8 mouse cellular contexts compared by ENCODE assay signal in genomic region chr17:32924658-32925312, GRCm38 (mm10). TPM values are rescaled to one million over a fixed set of nuclear protein-coding genes. Genes with fewer than 3 reads are reported as not detected.
DNase-seq lines count a peak whose midpoint lies in the region; ATAC-seq and TF ChIP-seq lines count a peak whose summit lies in the region.

No protein-coding gene starts in this region.

- TF ChIP-seq EP300 in ES-Bruce4 (IDR thresholded peaks at IDR 0.05; ENCODE audit: insufficient read depth, low read depth, low read length), result no peak
- TF ChIP-seq EP300 in liver, postnatal 0 days (IDR thresholded peaks at IDR 0.05; ENCODE audit: low read depth), result peak; percentile 21; the same call in 1 of the 2 replicates

- H3K9me3 ChIP-seq in ES-Bruce4 (replicated peaks; ENCODE audit: control insufficient read depth, insufficient read depth, low read length, poor library complexity, severe bottlenecking), result no peaks in the 10 kb centered on the region
- no peaks in the 10 kb centered on the region for H3K9me3 ChIP-seq in forebrain, embryonic 16.5 days (ENCODE audit: control insufficient read depth, low read length)
- H3K9me3 ChIP-seq in liver, postnatal 0 days (ENCODE audit: low read length), result no peaks in the 10 kb centered on the region
- H3K9me3 ChIP-seq in neural tube, embryonic 13.5 days, result peaks cover 10% of the 10 kb centered on the region
- 0 out of 2 replicates have a peak, but pooled peaks cover 7% of the 10 kb centered on the region for H3K9me3 ChIP-seq in stomach, embryonic 16.5 days (replicated peaks; ENCODE audit: control insufficient read depth, low read length)

- H3K27ac ChIP-seq in ES-Bruce4 (ENCODE audit: insufficient read depth, low read length), result no peak overlapping the region
- H3K27ac ChIP-seq in forebrain, embryonic 16.5 days (ENCODE audit: low read length), result no peak overlapping the region; the same call in 1 of the 2 replicates
- H3K27ac ChIP-seq in liver, postnatal 0 days (ENCODE audit: low read depth), result peak overlapping the region; percentile 91
- peak overlapping the region; percentile 76 for H3K27ac ChIP-seq in neural tube, embryonic 13.5 days (replicated peaks)
- H3K27ac ChIP-seq in stomach, embryonic 16.5 days (ENCODE audit: low read length), result peak overlapping the region; percentile 37

- DNase-seq in cerebellum, adult 11-12 months, result peak; percentile 78
- peak; percentile 73 to 84 for DNase-seq in heart, postnatal 14 days
- peak; percentile 76 to 86 for DNase-seq in kidney, postnatal 4 days
- DNase-seq in liver, postnatal 0 days, result peak; percentile 86

- TF ChIP-seq CTCF in ES-Bruce4 (IDR thresholded peaks at IDR 0.05; ENCODE audit: low read depth, low read length), result no peak
- no peak for TF ChIP-seq CTCF in liver, postnatal 0 days (IDR thresholded peaks at IDR 0.05; ENCODE audit: low read depth)

- peak; percentile 97 for ATAC-seq in forebrain, embryonic 16.5 days
- ATAC-seq in liver, postnatal 0 days, result peak; percentile 97
- ATAC-seq in neural tube, embryonic 13.5 days (ENCODE audit: low read depth), result peak; percentile 97
- ATAC-seq in stomach, embryonic 16.5 days (ENCODE audit: insufficient read depth, low FRiP score), result peak; percentile 95

- H3K36me3 ChIP-seq in ES-Bruce4 (ENCODE audit: control insufficient read depth, insufficient read depth, low read length, poor library complexity, severe bottlenecking), result no peaks in the 10 kb centered on the region
- no peaks in the 10 kb centered on the region for H3K36me3 ChIP-seq in forebrain, embryonic 16.5 days (ENCODE audit: control insufficient read depth, insufficient read depth)
- no peaks in the 10 kb centered on the region for H3K36me3 ChIP-seq in liver, postnatal 0 days (replicated peaks; ENCODE audit: insufficient read depth, low read length)
- no peaks in the 10 kb centered on the region for H3K36me3 ChIP-seq in neural tube, embryonic 13.5 days
- H3K36me3 ChIP-seq in stomach, embryonic 16.5 days (ENCODE audit: control insufficient read depth, insufficient read depth, low read length), result no peaks in the 10 kb centered on the region

- H3K4me2 ChIP-seq in forebrain, embryonic 16.5 days (ENCODE audit: low read length), result peak overlapping the region; percentile 89
- peak overlapping the region; percentile 73 for H3K4me2 ChIP-seq in liver, postnatal 0 days (ENCODE audit: low read depth, low read length)
- peak overlapping the region; percentile 81 for H3K4me2 ChIP-seq in neural tube, embryonic 13.5 days
- peak overlapping the region; percentile 89 for H3K4me2 ChIP-seq in stomach, embryonic 16.5 days (ENCODE audit: low read depth, low read length)

- intact Hi-C loops in heart, postnatal 14 days (cut with DNase I), result loop anchor here (2.0 kb wide), 1 partner anchor 16 kb away; no protein-coding TSS in a partner anchor

- peak overlapping the region; percentile 66 for H3K9ac ChIP-seq in ES-Bruce4 (ENCODE audit: low read depth, poor library complexity, severe bottlenecking)
- peak overlapping the region; percentile 80 for H3K9ac ChIP-seq in forebrain, embryonic 16.5 days (replicated peaks; ENCODE audit: low read depth, low read length)
- H3K9ac ChIP-seq in liver, postnatal 0 days (replicated peaks), result peak overlapping the region; percentile 61
- peak overlapping the region; percentile 80 for H3K9ac ChIP-seq in neural tube, embryonic 13.5 days
- H3K9ac ChIP-seq in stomach, embryonic 16.5 days (ENCODE audit: low read length), result peak overlapping the region; percentile 79

- TF ChIP-seq POLR2A in ES-Bruce4 (IDR thresholded peaks at IDR 0.05; ENCODE audit: insufficient read depth, low read length), result peak; percentile 67

- H3K4me1 ChIP-seq in ES-Bruce4 (ENCODE audit: control insufficient read depth, insufficient read depth, low read length), result no peaks in the 10 kb centered on the region
- 0 out of 2 replicates have a peak, but pooled peaks cover 6% of the 10 kb centered on the region for H3K4me1 ChIP-seq in forebrain, embryonic 16.5 days (replicated peaks; ENCODE audit: control insufficient read depth, insufficient read depth, low read length)
- H3K4me1 ChIP-seq in liver, postnatal 0 days (ENCODE audit: insufficient read depth), result peaks cover 9% of the 10 kb centered on the region
- H3K4me1 ChIP-seq in neural tube, embryonic 13.5 days (replicated peaks), result peaks cover 6% of the 10 kb centered on the region
- H3K4me1 ChIP-seq in stomach, embryonic 16.5 days (ENCODE audit: control insufficient read depth, insufficient read depth, low read length), result peaks cover 8% of the 10 kb centered on the region; the same call in 1 of the 2 replicates

- peak overlapping the region; percentile 86 for H3K4me3 ChIP-seq in ES-Bruce4 (ENCODE audit: low read depth, low read length)
- H3K4me3 ChIP-seq in forebrain, embryonic 16.5 days (replicated peaks; ENCODE audit: low read length), result peak overlapping the region; percentile 61
- peak overlapping the region; percentile 43 for H3K4me3 ChIP-seq in liver, postnatal 0 days (ENCODE audit: low read depth, low read length)
- H3K4me3 ChIP-seq in neural tube, embryonic 13.5 days, result peak overlapping the region; percentile 51
- peak overlapping the region; percentile 58 for H3K4me3 ChIP-seq in stomach, embryonic 16.5 days (replicated peaks; ENCODE audit: low read length)

- 13% methylated on average over 32 of the region's 32 CpGs for whole genome bisulfite sequencing in forebrain, embryonic 16.5 days
- WGBS in liver, postnatal 0 days (ENCODE audit: insufficient replicate concordance), result 13% methylated on average over 32 of the region's 32 CpGs
- 19% methylated on average over 32 of the region's 32 CpGs for WGBS in neural tube, embryonic 13.5 days
- WGBS in stomach, embryonic 16.5 days, result 13% methylated on average over 32 of the region's 32 CpGs

- no peaks in the 10 kb centered on the region for H3K27me3 ChIP-seq in ES-Bruce4 (ENCODE audit: control insufficient read depth, insufficient read depth, low read length, poor library complexity, severe bottlenecking)
- H3K27me3 ChIP-seq in forebrain, embryonic 16.5 days (replicated peaks; ENCODE audit: control insufficient read depth, insufficient read depth, low read length), result 0 out of 2 replicates have a peak, but pooled peaks cover 2% of the 10 kb centered on the region
- no peaks in the 10 kb centered on the region for H3K27me3 ChIP-seq in liver, postnatal 0 days (ENCODE audit: insufficient read depth, low read length)
- H3K27me3 ChIP-seq in neural tube, embryonic 13.5 days, result peaks cover 27% of the 10 kb centered on the region
- no peaks in the 10 kb centered on the region for H3K27me3 ChIP-seq in stomach, embryonic 16.5 days (ENCODE audit: control insufficient read depth, insufficient read depth, low read length)

RNA-seq across cellular contexts. Expression of gene Cyp4f14, which starts 7.6 kb away (rescaled TPM):
- not detected in 2 replicates for polyA plus RNA-seq in ES-Bruce4 (2011; ENCODE audit: insufficient read depth, insufficient read length, low read depth, missing spikeins)
- polyA plus RNA-seq in forebrain, embryonic 16.5 days (2015; fragmentation: Nextera tagmentation; extraction: Ambion mirVana), result 0.18 and 0.27 TPM in 2 replicates
- not detected for total RNA-seq in heart, postnatal 14 days (2021)
- polyA plus RNA-seq in liver, postnatal 0 days (2015; fragmentation: Nextera tagmentation; extraction: Ambion mirVana), result 0.20 and 0.22 TPM in 2 replicates
- polyA plus RNA-seq in neural tube, embryonic 13.5 days (2015; fragmentation: Nextera tagmentation; extraction: Ambion mirVana), result not detected in 2 replicates
- 0.41 and 1.0 TPM in 2 replicates for polyA plus RNA-seq in stomach, embryonic 16.5 days (2015; fragmentation: Nextera tagmentation; extraction: Ambion mirVana)

RNA-seq across cellular contexts. Expression of gene Cyp4f13, which starts 22.4 kb away (rescaled TPM):
- 12.7 and 18.8 TPM in 2 replicates for polyA plus RNA-seq in ES-Bruce4 (2011; ENCODE audit: insufficient read depth, insufficient read length, low read depth, missing spikeins)
- 8.0 and 8.4 TPM in 2 replicates for polyA plus RNA-seq in forebrain, embryonic 16.5 days (2015; fragmentation: Nextera tagmentation; extraction: Ambion mirVana)
- total RNA-seq in heart, postnatal 14 days (2021), result 10 to 100 TPM; 13.8 to 22.3 TPM
- 27.1 and 32.3 TPM in 2 replicates for polyA plus RNA-seq in liver, postnatal 0 days (2015; fragmentation: Nextera tagmentation; extraction: Ambion mirVana)
- polyA plus RNA-seq in neural tube, embryonic 13.5 days (2015; fragmentation: Nextera tagmentation; extraction: Ambion mirVana), result 7.0 and 8.2 TPM in 2 replicates
- polyA plus RNA-seq in stomach, embryonic 16.5 days (2015; fragmentation: Nextera tagmentation; extraction: Ambion mirVana), result 18.3 and 20.4 TPM in 2 replicates

RNA-seq across cellular contexts. Expression of gene Zfp870, which starts 33.3 kb away (rescaled TPM):
- 17.6 and 19.0 TPM in 2 replicates for polyA plus RNA-seq in ES-Bruce4 (2011; ENCODE audit: insufficient read depth, insufficient read length, low read depth, missing spikeins)
- polyA plus RNA-seq in forebrain, embryonic 16.5 days (2015; fragmentation: Nextera tagmentation; extraction: Ambion mirVana), result 8.1 and 10.4 TPM in 2 replicates
- total RNA-seq in heart, postnatal 14 days (2021), result 1 to 10 TPM; 7.3 to 9.0 TPM
- polyA plus RNA-seq in liver, postnatal 0 days (2015; fragmentation: Nextera tagmentation; extraction: Ambion mirVana), result 1.4 and 1.7 TPM in 2 replicates
- polyA plus RNA-seq in neural tube, embryonic 13.5 days (2015; fragmentation: Nextera tagmentation; extraction: Ambion mirVana), result 6.1 and 7.2 TPM in 2 replicates
- polyA plus RNA-seq in stomach, embryonic 16.5 days (2015; fragmentation: Nextera tagmentation; extraction: Ambion mirVana), result 5.8 and 6.7 TPM in 2 replicates

RNA-seq across cellular contexts. Expression of gene Zfp472, which starts 40.8 kb away (rescaled TPM):
- polyA plus RNA-seq in ES-Bruce4 (2011; ENCODE audit: insufficient read depth, insufficient read length, low read depth, missing spikeins), result 12.9 and 14.5 TPM in 2 replicates
- 10.0 and 10.4 TPM in 2 replicates for polyA plus RNA-seq in forebrain, embryonic 16.5 days (2015; fragmentation: Nextera tagmentation; extraction: Ambion mirVana)
- 1 to 10 TPM; 2.6 to 3.3 TPM for total RNA-seq in heart, postnatal 14 days (2021)
- polyA plus RNA-seq in liver, postnatal 0 days (2015; fragmentation: Nextera tagmentation; extraction: Ambion mirVana), result 3.2 and 3.3 TPM in 2 replicates
- 8.8 and 10.2 TPM in 2 replicates for polyA plus RNA-seq in neural tube, embryonic 13.5 days (2015; fragmentation: Nextera tagmentation; extraction: Ambion mirVana)
- polyA plus RNA-seq in stomach, embryonic 16.5 days (2015; fragmentation: Nextera tagmentation; extraction: Ambion mirVana), result 10.6 and 11.7 TPM in 2 replicates

Comparison
In these comparisons a context has a peak if more than half of its experiments do, and no peak if none do; other contexts are left out.
1. H3K27ac ChIP-seq: peak in liver, postnatal 0 days (single experiment), neural tube, embryonic 13.5 days (single experiment) and stomach, embryonic 16.5 days (single experiment); none in ES-Bruce4 (single experiment) and forebrain, embryonic 16.5 days (single experiment).
2. Peak in every context shown above with its lines, with median percentiles within 50 percentile points of each other: H3K4me3 ChIP-seq, H3K9ac ChIP-seq, DNase-seq, ATAC-seq and H3K4me2 ChIP-seq.